Mouse (Mus musculus) liver, embryonic 11.5 days (tissue): ENCODE data around the gene Vmn1r209. TPM values are rescaled to one million over a fixed set of nuclear protein-coding genes. Genes with fewer than 3 reads are reported as not detected.
"Not testable (repeated sequence)": the region's sequence is repeated elsewhere in the genome, so short reads cannot be mapped to it uniquely, and the experiment has no call there.

Source experiments
- ATAC-seq: fragments of 200-750 bp; cut with Nextera tagmentation; replicated peaks from 2 replicates; pipeline ENCODE4 v1.8.0; 2017; ENCODE audit warnings: moderate number of reproducible peaks, mild to moderate bottlenecking, moderate TSS enrichment, moderate library complexity; ENCODE audit not compliant: low FRiP score
- DNase-seq: peaks from one replicate; pipeline ENCODE4 v3.0.0-alpha.2; 2017; ENCODE audit warnings: low spot score
- H3K27ac ChIP-seq: fragments of 300-500 bp; sonication (generic); 2 replicates; pipeline ENCODE4 v1.5.1; 2014; ENCODE audit warnings: mild to moderate bottlenecking, low read depth, low read length, control low read depth
- H3K27me3 ChIP-seq: fragments of 300-500 bp; sonication (generic); replicated peaks from 2 replicates; pipeline ENCODE4 v1.6.1; 2014; ENCODE audit warnings: low read length, mixed read lengths; ENCODE audit not compliant: control insufficient read depth, insufficient read depth
- H3K36me3 ChIP-seq: fragments of 300-500 bp; sonication (generic); 2 replicates; pipeline ENCODE4 v1.6.1; 2014; ENCODE audit warnings: mild to moderate bottlenecking, low read length, moderate library complexity, mixed read lengths; ENCODE audit not compliant: control insufficient read depth, insufficient read depth
- H3K4me1 ChIP-seq: fragments of 300-500 bp; sonication (generic); replicated peaks from 2 replicates; pipeline ENCODE4 v1.6.1; 2014; ENCODE audit warnings: low read length, mixed read lengths; ENCODE audit not compliant: control insufficient read depth, insufficient read depth
- H3K4me2 ChIP-seq: fragments of 300-500 bp; sonication (generic); 2 replicates; pipeline ENCODE4 v1.6.1; 2014; ENCODE audit warnings: mild to moderate bottlenecking, control low read depth, moderate library complexity
- H3K4me3 ChIP-seq: fragments of 300-500 bp; sonication (generic); 2 replicates; pipeline ENCODE4 v1.5.1; 2014; ENCODE audit warnings: low read depth, low read length, control low read depth
- H3K9ac ChIP-seq: fragments of 300-500 bp; sonication (generic); 2 replicates; pipeline ENCODE4 v1.6.1; 2014; ENCODE audit warnings: low read depth, low read length, control low read depth
- H3K9me3 ChIP-seq: fragments of 300-500 bp; sonication (generic); 2 replicates; pipeline ENCODE4 v1.6.1; 2016; ENCODE audit warnings: low read length, inconsistent platforms, mixed read lengths; ENCODE audit not compliant: control insufficient read depth
- WGBS: fragments of 180-500 bp; shearing (Covaris S2); extraction: QIAGEN DNeasy Blood & Tissue Kit; methylation state at CpG from one replicate; pipeline ENCODE4 v1.1.7; 2014; 5-methylcytosine and 5-hydroxymethylcytosine counted together
- polyA plus RNA-seq: library from polyadenylated mRNA; unstranded; fragments of >200 nt; fragmentation: Nextera tagmentation; extraction: Ambion mirVana; gene quantifications from 2 replicates; pipeline ENCODE4 v1.2.1, GENCODE M21; 2014

Vmn1r209 gene
- polyA plus RNA-seq, 1 experiment from 2014 or later, result not detected

DNA sequence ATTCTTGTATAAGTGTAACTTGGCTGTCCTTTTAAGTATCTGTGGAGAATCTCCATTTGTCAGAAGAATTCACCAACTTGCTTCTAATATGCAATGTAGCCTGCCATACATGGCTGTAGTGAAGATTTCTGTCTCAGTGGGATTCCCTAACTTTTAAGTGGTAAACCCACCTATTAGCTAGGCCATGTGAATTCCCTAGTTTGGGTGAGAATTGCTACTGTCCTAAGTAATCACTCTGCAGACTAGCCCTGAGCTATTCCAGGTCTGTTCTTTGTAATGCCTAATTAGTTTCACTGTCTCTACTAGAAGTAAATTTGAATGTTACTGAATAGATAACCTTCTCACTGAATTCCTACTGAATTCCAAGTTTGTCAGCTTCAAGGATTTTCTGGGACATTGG lies 25.3 kb downstream of the Vmn1r209 start:
- not testable (repeated sequence) for ATAC-seq, H3K4me3 ChIP-seq, H3K27ac ChIP-seq, H3K4me1 ChIP-seq, H3K4me2 ChIP-seq, H3K9me3 ChIP-seq, H3K9ac ChIP-seq, DNase-seq, H3K36me3 ChIP-seq, H3K27me3 ChIP-seq

DNA sequence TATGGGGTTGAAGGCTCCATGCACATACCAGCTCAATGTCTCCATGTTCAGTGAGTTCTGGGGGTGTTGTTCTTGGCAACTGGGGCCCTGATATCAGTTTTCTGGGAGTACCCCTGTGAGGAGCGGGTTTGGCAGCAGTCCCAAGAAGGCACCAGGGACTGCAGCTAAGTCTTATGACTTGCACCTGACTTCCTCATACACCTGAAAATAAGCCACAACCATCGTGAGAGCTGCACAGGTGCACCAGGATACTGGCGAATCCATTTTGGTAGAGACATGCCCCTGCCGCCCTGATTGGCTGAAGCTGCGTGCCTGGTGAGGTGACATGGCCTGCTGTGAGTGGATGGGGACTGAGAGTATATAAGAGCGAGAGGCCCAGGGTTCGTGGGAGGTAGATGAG lies 32.2 kb downstream of the Vmn1r209 start, which contains the start of gene Vmn1r208:
TSS of gene Vmn1r208 (minus strand) at position 101 of the 400 bp plus-strand sequence.
- no CpG with 5 or more reads among the region's 7 CpGs for WGBS
- H3K27me3 ChIP-seq, H3K4me3 ChIP-seq, H3K4me1 ChIP-seq, H3K36me3 ChIP-seq, H3K9me3 ChIP-seq, H3K27ac ChIP-seq, DNase-seq, H3K9ac ChIP-seq, ATAC-seq, H3K4me2 ChIP-seq: not testable (repeated sequence)

DNA sequence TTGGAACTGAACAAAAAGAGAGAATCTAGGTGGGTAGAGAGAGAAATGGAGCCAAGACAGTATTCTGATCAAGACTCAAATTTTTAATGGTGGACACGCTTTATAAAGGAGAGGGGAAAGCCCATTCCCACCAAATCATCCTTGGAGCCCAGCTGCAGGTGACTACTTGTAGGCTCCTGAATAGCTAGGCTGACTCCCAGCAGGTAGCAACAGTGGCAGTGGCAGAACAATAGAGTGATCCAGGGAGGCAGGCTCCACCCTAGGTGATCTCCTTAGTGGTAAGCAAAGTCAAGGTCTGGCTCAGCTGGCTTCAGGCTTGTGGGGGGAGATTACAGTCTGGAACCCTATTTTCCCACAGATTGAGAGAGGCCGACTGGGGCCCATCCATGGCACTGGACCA lies 37.9 kb downstream of the Vmn1r209 start:
- not testable (repeated sequence) for H3K4me2 ChIP-seq, H3K27ac ChIP-seq, H3K9ac ChIP-seq, H3K27me3 ChIP-seq, ATAC-seq, H3K4me3 ChIP-seq, DNase-seq, H3K9me3 ChIP-seq, H3K4me1 ChIP-seq, H3K36me3 ChIP-seq
- WGBS, result 100% methylated on average over 1 of the region's 2 CpGs

Other genes starting within 250 kb of the Vmn1r209 start
- gene Vmn1r205, start 216.7 kb downstream of the Vmn1r209 start, polyA plus RNA-seq, result not detected in 2 replicates
- gene Vmn1r206, start 185.4 kb downstream of the Vmn1r209 start, polyA plus RNA-seq, result not detected in 2 replicates
- gene Vmn1r207-ps, start 80.1 kb downstream of the Vmn1r209 start, polyA plus RNA-seq, result not detected in 2 replicates
- gene Vmn1r208, start 32.3 kb downstream of the Vmn1r209 start, polyA plus RNA-seq, result not detected in 2 replicates
- gene Vmn1r210, start 21.7 kb upstream of the Vmn1r209 start, polyA plus RNA-seq, result not detected in 2 replicates
- gene Vmn1r211, start 47.9 kb upstream of the Vmn1r209 start, polyA plus RNA-seq, result not detected in 2 replicates
- not detected in 2 replicates for gene Vmn1r212, start 74.5 kb upstream of the Vmn1r209 start, polyA plus RNA-seq
- not detected in 2 replicates for gene Vmn1r213, start 198.0 kb upstream of the Vmn1r209 start, polyA plus RNA-seq
- gene Vmn1r214, start 220.7 kb upstream of the Vmn1r209 start, polyA plus RNA-seq, result not detected in 2 replicates